Mouse (Mus musculus): ENCODE data around the gene Drg1.
A peak's percentile ranks its signal among the peaks of the same experiment; 100 is the strongest.
"Not testable (repeated sequence)": the region's sequence is repeated elsewhere in the genome, so short reads cannot be mapped to it uniquely, and the experiment has no call there.

Gene Drg1

GRCm38 (mm10) chr11:3165210-3165782, 100.9 kb downstream of the Drg1 start:
- DNase-seq = not testable (repeated sequence)

- not testable (repeated sequence) for DNase-seq
Measured at GRCm38 (mm10) chr11:3163661-3164060, 102.6 kb downstream of the Drg1 start.

- DNase-seq = peak; percentile 52
Measured at GRCm38 (mm10) chr11:3163122-3163521, 103.1 kb downstream of the Drg1 start.

- DNase-seq = peak; percentile 75
Measured at GRCm38 (mm10) chr11:3162236-3162897, 103.8 kb downstream of the Drg1 start.

- peak; percentile 68 for DNase-seq
Measured at GRCm38 (mm10) chr11:3161370-3161769, 104.8 kb downstream of the Drg1 start.

GRCm38 (mm10) chr11:3158800-3159199, 107.4 kb downstream of the Drg1 start:
- not testable (repeated sequence) for DNase-seq

GRCm38 (mm10) chr11:3157996-3158395, 108.2 kb downstream of the Drg1 start:
- DNase-seq = not testable (repeated sequence)

- DNase-seq = not testable (repeated sequence)
Measured at GRCm38 (mm10) chr11:3156991-3157390, 109.2 kb downstream of the Drg1 start.

- DNase-seq = peak; percentile 71
Measured at GRCm38 (mm10) chr11:3153666-3154397, 112.4 kb downstream of the Drg1 start.

- not testable (repeated sequence) for DNase-seq
Measured at GRCm38 (mm10) chr11:3151358-3151757, 114.9 kb downstream of the Drg1 start.

GRCm38 (mm10) chr11:3150677-3151003, 115.6 kb downstream of the Drg1 start:
- not testable (repeated sequence) for DNase-seq

GRCm38 (mm10) chr11:3150003-3150676, 116.1 kb downstream of the Drg1 start:
- peak; percentile 75 for DNase-seq

GRCm38 (mm10) chr11:3149471-3149870, 116.7 kb downstream of the Drg1 start:
- DNase-seq = not testable (repeated sequence)

GRCm38 (mm10) chr11:3146806-3147205, 119.4 kb downstream of the Drg1 start:
- not testable (repeated sequence) for DNase-seq

GRCm38 (mm10) chr11:3145359-3146165, 120.7 kb downstream of the Drg1 start:
- not testable (repeated sequence) for DNase-seq

GRCm38 (mm10) chr11:3143984-3144383, 122.2 kb downstream of the Drg1 start:
- DNase-seq = not testable (repeated sequence)

GRCm38 (mm10) chr11:3142413-3142812, 123.8 kb downstream of the Drg1 start:
- peak; percentile 82 for DNase-seq

- DNase-seq = not testable (repeated sequence)
Measured at GRCm38 (mm10) chr11:3140967-3141535, 125.2 kb downstream of the Drg1 start.

- peak; percentile 48 for DNase-seq
Measured at GRCm38 (mm10) chr11:3138323-3138722, 127.9 kb downstream of the Drg1 start.

Measured in kidney, postnatal 14 days (tissue).